Mouse (Mus musculus): Measurements from ENCODE around the gene Plin3. TPM values are rescaled to one million over a fixed set of nuclear protein-coding genes. Genes with fewer than 3 reads are reported as not detected.

The Plin3 gene
- polyA plus RNA-seq (2012; rRNA removed) = 49.5 and 51.8 TPM in 2 replicates

GRCm38 (mm10) chr17:56292531-56293222 lies at the start of gene Plin3:
TSS of gene Plin3 (minus strand) at chr17:56292873.

GRCm38 (mm10) chr17:56325450-56326152 lies 32.9 kb upstream of the Plin3 start, which contains the start of gene Kdm4b:
TSS of gene Kdm4b (plus strand) at chr17:56326062.

GRCm38 (mm10) chr17:56303160-56303846 lies 10.6 kb upstream of the Plin3 start, which contains the start of gene Uhrf1:
TSS of gene Uhrf1 (plus strand) at chr17:56303321.

GRCm38 (mm10) chr17:56300186-56300585 lies 7.5 kb upstream of the Plin3 start, which contains the start of gene Arrdc5:
TSS of gene Arrdc5 (minus strand) at chr17:56300286.

GRCm38 (mm10) chr17:56276643-56277566 lies 15.8 kb downstream of the Plin3 start, which contains the start of gene Ticam1:
TSS of gene Ticam1 (minus strand) at chr17:56276786.

GRCm38 (mm10) chr17:56256239-56256881 lies 36.3 kb downstream of the Plin3 start, which contains the start of gene Fem1a:
TSS of gene Fem1a (plus strand) at chr17:56256810.

Other genes with a start within 250 kb of the Plin3 start
- gene Ubxn6, start 217.8 kb downstream of the Plin3 start, polyA plus RNA-seq (2012; rRNA removed) = 59.7 and 66.8 TPM in 2 replicates
- 28.7 and 35.8 TPM in 2 replicates for gene Hdgfl2, start 213.2 kb downstream of the Plin3 start, polyA plus RNA-seq (2012; rRNA removed)
- gene Plin4, start 183.1 kb downstream of the Plin3 start, polyA plus RNA-seq (2012; rRNA removed) = 19.6 and 23.9 TPM in 2 replicates
- 0.37 and 0.65 TPM in 2 replicates for gene Plin5, start 175.3 kb downstream of the Plin3 start, polyA plus RNA-seq (2012; rRNA removed)
- 14.3 and 21.9 TPM in 2 replicates for gene Lrg1, start 170.9 kb downstream of the Plin3 start, polyA plus RNA-seq (2012; rRNA removed)
- gene Sema6b, start 152.5 kb downstream of the Plin3 start, polyA plus RNA-seq (2012; rRNA removed) = 8.0 and 8.2 TPM in 2 replicates
- gene Tnfaip8l1, start 130.4 kb downstream of the Plin3 start, polyA plus RNA-seq (2012; rRNA removed) = 13.1 and 13.6 TPM in 2 replicates
- 95.9 and 109 TPM in 2 replicates for gene Mydgf, start 109.0 kb downstream of the Plin3 start, polyA plus RNA-seq (2012; rRNA removed)
- gene Dpp9, start 74.0 kb downstream of the Plin3 start, polyA plus RNA-seq (2012; rRNA removed) = 47.5 and 53.8 TPM in 2 replicates
- 33.4 and 34.7 TPM in 2 replicates for gene Fem1a, start 36.1 kb downstream of the Plin3 start, polyA plus RNA-seq (2012; rRNA removed)
- gene Ticam1, start 16.1 kb downstream of the Plin3 start, polyA plus RNA-seq (2012; rRNA removed) = 42.4 and 48.5 TPM in 2 replicates
- not detected in 2 replicates for gene Arrdc5, start 7.4 kb upstream of the Plin3 start, polyA plus RNA-seq (2012; rRNA removed)
- gene Uhrf1, start 10.4 kb upstream of the Plin3 start, polyA plus RNA-seq (2012; rRNA removed) = 14.5 and 15.3 TPM in 2 replicates
- gene Kdm4b, start 33.2 kb upstream of the Plin3 start, polyA plus RNA-seq (2012; rRNA removed) = 39.1 and 44.1 TPM in 2 replicates
- gene Ptprs, start 183.6 kb upstream of the Plin3 start, polyA plus RNA-seq (2012; rRNA removed) = 115 and 127 TPM in 2 replicates
- gene Znrf4, start 219.6 kb upstream of the Plin3 start, polyA plus RNA-seq (2012; rRNA removed) = not detected in 2 replicates